Mouse (Mus musculus) G1E (cell line): ENCODE results near the gene Ugcg.

Experiments
- CTCF ChIP-seq: IDR thresholded peaks from 2 replicates; pipeline ENCODE4 v1.5.1; 2012; ENCODE audit warnings: low read depth, low read length, inconsistent platforms, mixed read lengths
- TAL1 ChIP-seq: conservative IDR thresholded peaks from 2 replicates; pipeline ENCODE4 v1.6.1; 2012; ENCODE audit warnings: low read depth, low read length, inconsistent platforms, mixed read lengths

DNA sequence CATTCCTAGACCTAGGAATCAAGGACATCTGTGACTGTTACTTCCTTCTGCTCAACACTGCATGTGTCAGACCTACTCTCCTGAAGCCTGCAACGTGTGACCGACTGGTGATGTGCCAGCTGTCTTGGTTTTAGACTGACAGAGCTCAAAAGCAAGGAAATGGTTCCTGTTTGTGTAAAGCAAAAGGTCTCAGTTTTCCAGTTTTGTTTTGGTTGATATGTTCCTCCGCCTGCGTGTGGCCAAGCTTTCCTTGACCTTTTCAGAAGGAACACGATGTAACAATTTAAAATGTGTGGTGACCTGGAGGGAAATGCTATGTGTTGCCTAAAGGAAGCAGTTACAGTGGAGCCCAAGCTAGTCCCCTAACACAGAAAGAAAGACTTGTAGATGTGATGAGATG, 19.1 kb upstream of the Ugcg start:
- no peak for TF ChIP-seq TAL1
- TF ChIP-seq CTCF = no peak
